Mouse (Mus musculus) kidney, postnatal 14 days (tissue): ENCODE data around the gene Ddn.

ENCODE experiments used
- DNase-seq: peaks from one replicate; pipeline ENCODE4 v3.0.0; 2022; ENCODE audit warnings: mixed read lengths

The Ddn gene

GRCm38 (mm10) chr15:98809390-98809789, at the start of gene Ddn:
Gene Ddn, minus strand, starts transcription at chr15:98809490.
- DNase-seq, result no peak

- no peak for DNase-seq
Observed at GRCm38 (mm10) chr15:98854214-98854613, 44.9 kb upstream of the Ddn start.

- DNase-seq, result no peak
Observed at GRCm38 (mm10) chr15:98853161-98853937, 44.1 kb upstream of the Ddn start.

- DNase-seq, result no peak
Observed at GRCm38 (mm10) chr15:98852733-98853132, 43.4 kb upstream of the Ddn start.

GRCm38 (mm10) chr15:98852071-98852470, 42.8 kb upstream of the Ddn start:
- DNase-seq, result no peak

GRCm38 (mm10) chr15:98851229-98851818, 42.0 kb upstream of the Ddn start:
- DNase-seq, result no peak

GRCm38 (mm10) chr15:98850668-98851067, 41.4 kb upstream of the Ddn start:
- no peak for DNase-seq

- DNase-seq, result no peak
Observed at GRCm38 (mm10) chr15:98849956-98850600, 40.8 kb upstream of the Ddn start.

GRCm38 (mm10) chr15:98849165-98849564, 39.9 kb upstream of the Ddn start:
- no peak for DNase-seq

GRCm38 (mm10) chr15:98846140-98846539, 36.9 kb upstream of the Ddn start:
- no peak for DNase-seq

GRCm38 (mm10) chr15:98845149-98845548, 35.9 kb upstream of the Ddn start:
- DNase-seq, result no peak

- no peak for DNase-seq
Observed at GRCm38 (mm10) chr15:98843595-98844223, 34.4 kb upstream of the Ddn start.

GRCm38 (mm10) chr15:98839671-98840585, 30.6 kb upstream of the Ddn start:
- no peak for DNase-seq

GRCm38 (mm10) chr15:98839161-98839560, 29.9 kb upstream of the Ddn start:
- DNase-seq, result no peak

GRCm38 (mm10) chr15:98837743-98838103, 28.4 kb upstream of the Ddn start:
- DNase-seq, result no peak

GRCm38 (mm10) chr15:98837006-98837742, 27.9 kb upstream of the Ddn start:
- no peak for DNase-seq

- no peak for DNase-seq
Observed at GRCm38 (mm10) chr15:98835291-98835690, 26.0 kb upstream of the Ddn start.

- DNase-seq, result no peak
Observed at GRCm38 (mm10) chr15:98834059-98834458, 24.8 kb upstream of the Ddn start.

GRCm38 (mm10) chr15:98833281-98833680, 24.0 kb upstream of the Ddn start:
- no peak for DNase-seq

- DNase-seq, result no peak
Observed at GRCm38 (mm10) chr15:98832161-98833058, 23.1 kb upstream of the Ddn start.

GRCm38 (mm10) chr15:98831684-98832035, 22.4 kb upstream of the Ddn start:
- no peak for DNase-seq
